Mouse (Mus musculus) embryonic facial prominence, embryonic 10.5 days (tissue): ENCODE results near the gene Myo1f. TPM values are rescaled to one million over a fixed set of nuclear protein-coding genes. Genes with fewer than 3 reads are reported as not detected.

Experiments
- DNase-seq: peaks from one replicate; pipeline ENCODE4 v3.0.0-alpha.2; 2017; ENCODE audit warnings: low spot score
- H3K27ac ChIP-seq: fragments of 300-500 bp; sonication (generic); replicated peaks from 2 replicates; pipeline ENCODE4 v1.5.1; 2016; ENCODE audit warnings: mild to moderate bottlenecking
- H3K27me3 ChIP-seq: fragments of 300-500 bp; sonication (generic); replicated peaks from 2 replicates; pipeline ENCODE4 v1.6.1; 2016; ENCODE audit warnings: low read depth, mild to moderate bottlenecking; ENCODE audit not compliant: poor library complexity, severe bottlenecking
- H3K36me3 ChIP-seq: fragments of 300-500 bp; sonication (generic); replicated peaks from 2 replicates; pipeline ENCODE4 v1.6.1; 2016; ENCODE audit warnings: mild to moderate bottlenecking, moderate library complexity
- H3K4me1 ChIP-seq: fragments of 300-500 bp; sonication (generic); 2 replicates; pipeline ENCODE4 v1.6.1; 2016
- H3K4me3 ChIP-seq: fragments of 300-500 bp; sonication (generic); 2 replicates; pipeline ENCODE4 v1.5.1; 2016; ENCODE audit warnings: mild to moderate bottlenecking, moderate library complexity
- H3K9me3 ChIP-seq: fragments of 300-500 bp; sonication (generic); 2 replicates; pipeline ENCODE4 v1.6.1; 2016; ENCODE audit warnings: mild to moderate bottlenecking
- WGBS: fragments of 180-500 bp; shearing (Covaris S2); methylation state at CpG from one replicate; pipeline ENCODE4 v1.1.7; 2016; 5-methylcytosine and 5-hydroxymethylcytosine counted together
- polyA plus RNA-seq: library from polyadenylated mRNA; unstranded; fragments of >200 nt; fragmentation: Nextera tagmentation; extraction: Ambion mirVana; gene quantifications from 2 replicates; pipeline ENCODE4 v1.2.1, GENCODE M21; 2016

The Myo1f gene
- polyA plus RNA-seq, 1 experiment from 2014 or later, result 2.0 TPM

DNA sequence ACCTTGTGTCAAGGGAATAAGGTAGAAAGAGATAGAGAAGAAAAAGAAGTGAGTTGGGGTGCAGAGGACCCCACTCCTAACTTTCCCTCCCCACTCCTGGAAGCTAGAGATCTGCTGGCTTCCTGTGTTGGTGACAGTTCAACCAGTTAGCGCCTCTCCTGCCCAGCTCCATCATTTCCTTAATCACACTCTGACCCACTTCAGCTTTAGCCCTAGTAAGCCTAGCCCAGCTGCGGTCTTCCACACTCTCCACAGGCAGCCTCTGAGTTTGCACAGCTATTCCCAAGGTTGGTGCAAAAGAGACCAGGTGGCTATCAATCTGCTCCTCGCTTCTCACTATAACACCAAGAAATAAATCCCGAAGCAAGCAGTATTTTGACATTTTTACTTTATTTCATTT lies 15.6 kb upstream of the Myo1f start:
- H3K4me1 ChIP-seq, result no peaks in the 10 kb centered on the region
- no peaks in the 10 kb centered on the region for H3K27me3 ChIP-seq
- no peak for DNase-seq
- WGBS, result 92% methylated on average over 4 of the region's 4 CpGs
- no peak overlapping the region for H3K4me3 ChIP-seq
- H3K9me3 ChIP-seq, result no peaks in the 10 kb centered on the region
- H3K27ac ChIP-seq, result no peak overlapping the region
- H3K36me3 ChIP-seq, result peaks cover 75% of the 10 kb centered on the region

GRCm38 (mm10) chr17:33549212-33549611 lies 6.3 kb upstream of the Myo1f start:
- 89% methylated on average over 6 of the region's 6 CpGs for WGBS
- H3K9me3 ChIP-seq, result no peaks in the 10 kb centered on the region
- no peak overlapping the region for H3K4me3 ChIP-seq
- peaks cover 86% of the 10 kb centered on the region for H3K36me3 ChIP-seq
- DNase-seq, result no peak
- no peaks in the 10 kb centered on the region for H3K4me1 ChIP-seq
- H3K27me3 ChIP-seq, result no peaks in the 10 kb centered on the region
- H3K27ac ChIP-seq, result no peak overlapping the region

DNA sequence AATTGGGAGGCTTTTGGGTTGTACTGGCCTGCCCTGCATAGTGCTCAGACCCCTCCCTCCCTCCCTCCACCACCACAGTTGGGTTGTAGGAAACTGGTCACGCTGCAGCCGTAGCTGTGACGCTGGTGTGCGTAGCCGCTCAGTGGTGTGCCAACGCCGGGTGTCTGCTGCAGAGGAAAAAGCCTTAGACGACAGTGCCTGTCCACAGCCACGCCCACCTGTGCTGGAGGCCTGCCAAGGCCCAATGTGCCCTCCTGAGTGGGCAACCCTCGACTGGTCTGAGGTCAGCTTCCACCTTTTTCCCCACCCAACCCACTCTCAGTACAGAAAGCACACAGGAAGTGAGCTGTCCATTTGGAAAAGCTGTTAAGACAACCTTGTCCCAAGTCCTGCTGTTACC lies 5.1 kb upstream of the Myo1f start:
- no peak for DNase-seq
- Histone ChIP-seq H3K9me3 (no peaks in the 10 kb centered on the region), H3K4me1 (no peaks in the 10 kb centered on the region), H3K27ac (no peak overlapping the region), H3K4me3 (no peak overlapping the region), H3K36me3 (peaks cover 77% of the 10 kb centered on the region), H3K27me3 (no peaks in the 10 kb centered on the region)
- 91% methylated on average over 10 of the region's 10 CpGs for WGBS

DNA sequence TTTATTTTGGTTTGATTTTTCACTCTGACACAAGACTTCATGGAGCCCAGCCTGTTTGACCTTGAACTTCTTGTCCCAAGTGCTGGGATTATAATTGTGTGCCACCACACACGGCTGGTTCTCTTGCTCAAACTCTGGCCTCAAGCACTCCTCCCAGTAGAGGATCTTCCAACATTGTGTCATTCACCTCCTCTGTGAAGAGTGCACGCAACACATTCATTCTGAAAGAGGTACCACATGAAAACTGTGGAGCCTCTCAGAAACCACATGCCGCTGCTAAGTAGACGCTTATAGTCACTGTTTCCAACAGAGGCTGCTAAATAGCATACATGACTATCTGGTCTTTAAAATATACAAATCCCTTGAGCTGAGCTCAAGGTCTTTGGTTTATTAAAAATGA lies 3.4 kb upstream of the Myo1f start:
- WGBS, result 93% methylated on average over 4 of the region's 4 CpGs

DNA sequence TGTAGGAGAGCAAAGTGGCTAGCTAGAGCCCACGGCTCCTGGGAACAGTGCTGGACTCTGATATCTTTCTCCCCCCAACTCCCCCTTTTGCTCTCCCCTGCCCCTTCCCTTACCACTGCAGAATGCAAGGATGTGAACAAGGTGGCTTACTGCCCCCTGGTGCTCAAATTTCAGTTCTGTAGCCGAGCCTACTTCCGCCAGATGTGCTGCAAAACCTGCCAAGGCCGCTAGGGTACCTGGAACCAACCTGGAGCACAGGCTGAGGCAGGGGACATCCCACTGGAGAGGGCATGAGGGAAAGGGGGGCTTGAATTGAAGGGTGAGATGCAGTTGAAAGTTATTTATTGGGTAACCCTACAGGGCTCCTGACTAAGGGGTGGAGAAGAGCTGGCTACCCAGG lies 2.5 kb upstream of the Myo1f start:
- WGBS, result 40% methylated on average over 4 of the region's 4 CpGs
- no peaks in the 10 kb centered on the region for H3K4me1 ChIP-seq
- H3K27ac ChIP-seq, result no peak overlapping the region
- DNase-seq, result peak; percentile 69
- H3K4me3 ChIP-seq, result no peak overlapping the region
- no peaks in the 10 kb centered on the region for H3K9me3 ChIP-seq
- peaks cover 57% of the 10 kb centered on the region for H3K36me3 ChIP-seq
- H3K27me3 ChIP-seq, result no peaks in the 10 kb centered on the region

More for the DNA sequence above, 3.4 kb upstream of the Myo1f start:
- Histone ChIP-seq H3K27ac (no peak overlapping the region), H3K36me3 (peaks cover 63% of the 10 kb centered on the region), H3K4me1 (no peaks in the 10 kb centered on the region), H3K4me3 (no peak overlapping the region), H3K9me3 (no peaks in the 10 kb centered on the region), H3K27me3 (no peaks in the 10 kb centered on the region)
- DNase-seq, result no peak

GRCm38 (mm10) chr17:33554536-33554935 lies 971 bp upstream of the Myo1f start:
- 87% methylated on average over 1 of the region's 1 CpGs for WGBS
- Histone ChIP-seq H3K4me3 (no peak overlapping the region), H3K9me3 (no peaks in the 10 kb centered on the region), H3K4me1 (no peaks in the 10 kb centered on the region), H3K27ac (no peak overlapping the region), H3K36me3 (peaks cover 42% of the 10 kb centered on the region), H3K27me3 (no peaks in the 10 kb centered on the region)
- DNase-seq, result no peak

DNA sequence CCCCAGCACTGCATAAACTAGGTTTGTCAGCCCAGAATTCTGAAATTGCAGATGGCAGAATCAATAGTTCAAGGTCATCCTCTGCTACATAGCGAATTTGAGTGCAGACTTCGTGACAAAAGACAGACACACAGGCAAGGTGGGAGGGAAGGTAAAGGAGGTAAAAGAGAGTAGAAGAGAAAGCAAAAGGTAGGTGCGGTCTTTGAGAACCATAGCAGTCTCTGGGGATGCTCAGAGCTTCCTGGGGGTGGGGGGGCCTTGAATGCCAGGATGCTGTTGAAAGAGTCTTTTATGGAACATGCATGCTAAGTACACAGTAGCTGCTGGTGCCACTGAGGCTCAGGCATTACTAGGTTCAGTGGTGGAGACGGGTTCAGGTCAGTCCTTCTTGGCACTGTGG lies 2.4 kb downstream of the Myo1f start:
- H3K4me3 ChIP-seq, result no peak overlapping the region
- H3K36me3 ChIP-seq, result peaks cover 15% of the 10 kb centered on the region
- no peaks in the 10 kb centered on the region for H3K27me3 ChIP-seq
- WGBS, result 79% methylated on average over 4 of the region's 4 CpGs
- H3K4me1 ChIP-seq, result no peaks in the 10 kb centered on the region
- no peaks in the 10 kb centered on the region for H3K9me3 ChIP-seq
- no peak for DNase-seq
- no peak overlapping the region for H3K27ac ChIP-seq

DNA sequence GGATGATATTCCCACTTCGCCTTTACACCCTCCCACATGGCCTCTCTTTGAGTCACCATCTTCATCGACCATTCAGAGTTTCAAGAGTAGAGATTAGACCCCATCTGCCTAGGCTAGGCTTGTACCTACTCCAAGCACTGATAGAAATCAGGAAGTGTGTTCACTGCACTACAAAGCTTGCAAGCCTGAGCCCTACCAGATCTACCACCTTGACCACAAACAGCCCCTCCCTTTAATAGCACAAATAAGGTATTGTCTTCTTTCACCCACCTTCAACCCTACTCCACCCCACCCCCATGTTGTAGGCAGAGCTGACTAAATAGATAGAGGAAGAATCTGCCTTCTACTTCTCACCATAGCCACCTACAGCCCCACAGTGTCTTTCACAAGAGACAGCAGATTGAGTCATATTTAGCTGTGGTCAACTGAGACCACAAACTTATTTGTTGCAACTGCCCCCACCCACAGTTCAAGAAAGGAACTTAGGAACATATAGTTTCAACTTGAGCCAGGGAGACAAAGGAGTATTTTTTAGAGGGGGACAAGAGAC lies 8.1 kb downstream of the Myo1f start:
- H3K9me3 ChIP-seq, result 0 out of 2 replicates have a peak, but pooled peaks cover 2% of the 10 kb centered on the region
- no peaks in the 10 kb centered on the region for H3K36me3 ChIP-seq
- 67% methylated on average over 2 of the region's 2 CpGs for WGBS
- DNase-seq, result no peak
- no peaks in the 10 kb centered on the region for H3K27me3 ChIP-seq
- H3K4me3 ChIP-seq, result no peak overlapping the region
- no peaks in the 10 kb centered on the region for H3K4me1 ChIP-seq
- no peak overlapping the region for H3K27ac ChIP-seq

GRCm38 (mm10) chr17:33564599-33564998 lies 9.1 kb downstream of the Myo1f start:
- H3K27ac ChIP-seq, result no peak overlapping the region
- no peaks in the 10 kb centered on the region for H3K4me1 ChIP-seq
- H3K36me3 ChIP-seq, result no peaks in the 10 kb centered on the region
- 0 out of 2 replicates have a peak, but pooled peaks cover 2% of the 10 kb centered on the region for H3K9me3 ChIP-seq
- WGBS, result 71% methylated on average over 1 of the region's 1 CpGs
- H3K27me3 ChIP-seq, result no peaks in the 10 kb centered on the region
- DNase-seq, result no peak
- H3K4me3 ChIP-seq, result no peak overlapping the region

GRCm38 (mm10) chr17:33566182-33566581 lies 10.7 kb downstream of the Myo1f start:
- 0 out of 2 replicates have a peak, but pooled peaks cover 2% of the 10 kb centered on the region for H3K9me3 ChIP-seq
- H3K36me3 ChIP-seq, result no peaks in the 10 kb centered on the region
- DNase-seq, result no peak
- no peak overlapping the region for H3K27ac ChIP-seq
- no peaks in the 10 kb centered on the region for H3K27me3 ChIP-seq
- no peaks in the 10 kb centered on the region for H3K4me1 ChIP-seq
- 71% methylated on average over 2 of the region's 2 CpGs for whole genome bisulfite sequencing
- H3K4me3 ChIP-seq, result no peak overlapping the region

DNA sequence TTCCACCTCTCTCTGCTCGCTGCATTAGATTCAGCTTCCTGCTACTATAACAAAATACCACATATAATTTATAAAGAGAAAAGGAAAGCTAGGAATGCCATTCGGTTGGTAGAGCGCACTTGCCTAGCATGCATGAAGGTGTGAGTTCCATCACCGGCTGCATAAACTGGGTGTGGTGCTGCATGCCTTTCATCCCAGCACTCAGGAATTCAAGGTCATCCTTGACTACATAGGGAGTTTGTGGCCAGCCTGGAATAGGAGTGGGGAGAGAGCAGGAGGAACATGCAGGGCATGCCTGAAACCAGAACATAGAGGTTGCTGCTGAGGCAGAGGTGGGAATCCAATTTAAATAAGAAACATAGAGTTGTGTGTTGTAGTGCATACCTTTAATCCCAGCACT lies 28.6 kb downstream of the Myo1f start:
- no peak for DNase-seq
- Histone ChIP-seq H3K27me3 (no peaks in the 10 kb centered on the region), H3K4me3 (no peak overlapping the region), H3K9me3 (no peaks in the 10 kb centered on the region), H3K36me3 (no peaks in the 10 kb centered on the region), H3K4me1 (no peaks in the 10 kb centered on the region), H3K27ac (no peak overlapping the region)
- 92% methylated on average over 4 of the region's 4 CpGs for WGBS

- 75% methylated on average over 17 of the region's 17 CpGs for WGBS
- H3K4me1 ChIP-seq, result no peaks in the 10 kb centered on the region
- no peaks in the 10 kb centered on the region for H3K36me3 ChIP-seq
Observed at GRCm38 (mm10) chr17:33586011-33586410, 30.5 kb downstream of the Myo1f start.

DNA sequence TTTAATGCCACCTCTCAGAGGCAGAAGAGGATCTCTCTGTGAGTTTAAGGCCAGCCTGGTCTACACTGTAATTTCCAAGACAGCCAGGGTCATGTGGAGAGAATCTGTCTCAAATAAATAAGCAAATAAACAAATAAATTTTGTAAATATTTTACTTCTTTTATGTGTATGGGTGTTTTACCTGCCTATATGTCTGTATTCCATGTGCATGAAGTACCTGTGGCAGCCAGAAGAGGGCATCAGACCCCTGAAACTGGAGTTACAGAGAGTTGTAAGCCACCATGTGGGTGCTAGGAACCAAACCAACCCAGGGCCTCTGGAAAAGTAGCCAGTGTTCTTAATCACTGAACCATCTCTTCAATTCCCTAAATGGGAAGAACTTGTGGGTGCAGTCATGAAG lies 41.8 kb downstream of the Myo1f start:
- Histone ChIP-seq H3K36me3 (no peaks in the 10 kb centered on the region), H3K27ac (no peak overlapping the region), H3K27me3 (no peaks in the 10 kb centered on the region), H3K4me1 (no peaks in the 10 kb centered on the region), H3K9me3 (peaks cover 10% of the 10 kb centered on the region), H3K4me3 (no peak overlapping the region)
- DNase-seq, result no peak

More at GRCm38 (mm10) chr17:33586011-33586410, 30.5 kb downstream of the Myo1f start:
- no peak overlapping the region for H3K4me3 ChIP-seq
- H3K9me3 ChIP-seq, result no peaks in the 10 kb centered on the region
- no peaks in the 10 kb centered on the region for H3K27me3 ChIP-seq
- DNase-seq, result no peak
- no peak overlapping the region for H3K27ac ChIP-seq

DNA sequence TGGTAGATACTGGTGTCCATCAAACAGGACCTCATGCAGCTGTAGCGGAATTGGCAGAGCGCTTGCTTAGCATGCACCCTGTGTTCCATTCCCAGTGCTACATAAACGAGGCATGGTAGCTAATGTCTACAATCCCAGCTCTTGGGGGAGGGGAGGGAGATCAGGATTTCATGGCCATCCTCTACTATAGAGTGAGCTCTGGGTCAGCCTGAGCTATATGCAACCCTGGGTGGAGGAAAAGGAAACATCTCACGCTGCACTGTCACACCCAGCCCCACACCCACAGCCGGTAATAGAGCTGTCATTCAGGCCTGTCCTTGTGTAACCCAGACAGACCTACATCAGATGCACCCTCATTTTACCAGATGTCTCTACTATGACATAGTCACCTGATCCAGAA lies 43.0 kb downstream of the Myo1f start:
- 91% methylated on average over 5 of the region's 5 CpGs for WGBS
- no peaks in the 10 kb centered on the region for H3K27me3 ChIP-seq

More for the DNA sequence above, 43.0 kb downstream of the Myo1f start:
- H3K4me3 ChIP-seq, result no peak overlapping the region
- no peaks in the 10 kb centered on the region for H3K36me3 ChIP-seq
- H3K27ac ChIP-seq, result no peak overlapping the region
- no peak for DNase-seq
- H3K9me3 ChIP-seq, result peaks cover 10% of the 10 kb centered on the region
- H3K4me1 ChIP-seq, result no peaks in the 10 kb centered on the region
